Mouse (Mus musculus): ENCODE measurements around the gene Klhl31.

DNA sequence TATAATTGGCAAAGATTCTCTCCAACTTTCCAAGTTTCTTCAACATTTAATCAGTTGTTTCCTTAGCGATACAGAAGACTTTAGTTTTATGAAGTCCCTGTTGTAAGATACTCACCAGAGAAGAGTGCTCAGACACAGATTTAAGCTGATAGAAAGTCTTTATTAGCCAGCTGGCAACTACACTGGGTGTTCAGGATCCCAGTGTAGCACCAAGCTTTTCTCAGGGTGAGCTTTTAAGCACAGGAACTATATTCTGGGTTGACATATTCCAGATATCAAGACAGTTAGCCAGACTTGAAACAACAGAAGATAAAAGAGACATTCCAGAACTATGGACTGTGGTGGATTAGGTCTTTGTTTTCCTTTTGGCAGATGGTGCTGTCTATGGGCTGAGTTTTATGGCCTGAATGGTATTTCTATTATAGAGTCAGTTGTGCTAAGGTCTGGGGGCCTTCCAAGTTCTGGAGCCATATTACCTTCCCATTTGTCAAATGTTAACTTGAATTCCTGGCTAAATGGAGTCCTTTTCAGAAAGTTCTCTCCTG lies 32.3 kb upstream of the Klhl31 start:
- TF ChIP-seq TCF12 (IDR thresholded peaks at IDR 0.05; ENCODE audit: insufficient read depth, poor library complexity, severe bottlenecking) (no peak), USF1 (IDR thresholded peaks at IDR 0.05; ENCODE audit: low read depth) (no peak), POLR2A (IDR thresholded peaks at IDR 0.05; ENCODE audit: insufficient read length, low read depth) (no peak), POLR2AphosphoS2 (IDR thresholded peaks at IDR 0.05; ENCODE audit: insufficient read length, low read depth) (no peak), E2F4 (IDR thresholded peaks at IDR 0.05; ENCODE audit: insufficient read depth) (no peak), MAX (IDR thresholded peaks at IDR 0.05; ENCODE audit: low read depth) (no peak), CEBPB (IDR thresholded peaks at IDR 0.05; ENCODE audit: insufficient read depth, poor library complexity, severe bottlenecking) (no peak), SRF (IDR thresholded peaks at IDR 0.05; ENCODE audit: control insufficient read depth, insufficient read length, low read depth) (no peak), MYOD1 (IDR thresholded peaks at IDR 0.05; ENCODE audit: control insufficient read depth in 1 of 3, insufficient read length in 2 of 3, low read depth in 2 of 3) (no peak), MYOG (IDR thresholded peaks at IDR 0.05; ENCODE audit: control insufficient read depth in 1 of 3, insufficient read depth in 1 of 3, insufficient read length in 2 of 3, low read depth in 2 of 3) (no peak), TCF3 (IDR thresholded peaks at IDR 0.05; ENCODE audit: insufficient read length, low read depth) (no peak), REST (IDR thresholded peaks at IDR 0.05; ENCODE audit: insufficient read depth, insufficient read length) (no peak)
